Mouse (Mus musculus) lung, postnatal 36 days (tissue): ENCODE measurements around the gene Pcbd2.
"Not testable (repeated sequence)": the region's sequence is repeated elsewhere in the genome, so short reads cannot be mapped to it uniquely, and the experiment has no call there.

Experiments
- DNase-seq: peaks from one replicate; pipeline ENCODE4 v3.0.0; 2022; ENCODE audit warnings: mixed read lengths

Gene Pcbd2

GRCm38 (mm10) chr13:55727120-55727838 is at the start of gene Pcbd2:
Pcbd2 (plus strand) TSS chr13:55727368.
- peak; percentile 91 for DNase-seq

GRCm38 (mm10) chr13:55682201-55682600 is 45.0 kb upstream of the Pcbd2 start:
- no peak for DNase-seq

GRCm38 (mm10) chr13:55683581-55683980 is 43.6 kb upstream of the Pcbd2 start:
- DNase-seq: no peak

- no peak for DNase-seq
Observed at GRCm38 (mm10) chr13:55686107-55686633, 41.0 kb upstream of the Pcbd2 start.

- DNase-seq: no peak
Observed at GRCm38 (mm10) chr13:55687927-55688602, 39.1 kb upstream of the Pcbd2 start.

GRCm38 (mm10) chr13:55692535-55693242 is 34.5 kb upstream of the Pcbd2 start, which contains the start of gene B230219D22Rik:
B230219D22Rik (plus strand) TSS chr13:55693124.
- peak; percentile 88 for DNase-seq

GRCm38 (mm10) chr13:55693243-55693721 is 33.9 kb upstream of the Pcbd2 start:
- DNase-seq: peak; percentile 31

GRCm38 (mm10) chr13:55694110-55694509 is 33.1 kb upstream of the Pcbd2 start:
- DNase-seq: no peak

- not testable (repeated sequence) for DNase-seq
Observed at GRCm38 (mm10) chr13:55695989-55696388, 31.2 kb upstream of the Pcbd2 start.

GRCm38 (mm10) chr13:55704301-55704700 is 22.9 kb upstream of the Pcbd2 start:
- DNase-seq: no peak

GRCm38 (mm10) chr13:55712846-55713245 is 14.3 kb upstream of the Pcbd2 start:
- no peak for DNase-seq

GRCm38 (mm10) chr13:55714501-55715166 is 12.5 kb upstream of the Pcbd2 start, which contains the start of gene Txndc15:
Txndc15 (plus strand) TSS chr13:55714650.
- DNase-seq: peak; percentile 88

- DNase-seq: no peak
Observed at GRCm38 (mm10) chr13:55715167-55715512, 12.0 kb upstream of the Pcbd2 start.

GRCm38 (mm10) chr13:55715908-55716510 is 11.2 kb upstream of the Pcbd2 start:
- no peak for DNase-seq

GRCm38 (mm10) chr13:55721516-55721915 is 5.7 kb upstream of the Pcbd2 start:
- DNase-seq: no peak

GRCm38 (mm10) chr13:55721995-55722394 is 5.2 kb upstream of the Pcbd2 start:
- DNase-seq: no peak

- DNase-seq: peak; percentile 44
Observed at GRCm38 (mm10) chr13:55726598-55727119, 509 bp upstream of the Pcbd2 start.

GRCm38 (mm10) chr13:55727839-55728238 is 671 bp downstream of the Pcbd2 start:
- DNase-seq: peak; percentile 86

- DNase-seq: no peak
Observed at GRCm38 (mm10) chr13:55730716-55731115, 3.5 kb downstream of the Pcbd2 start.

GRCm38 (mm10) chr13:55732121-55732520 is 5.0 kb downstream of the Pcbd2 start:
- DNase-seq: no peak

GRCm38 (mm10) chr13:55733628-55734502 is 6.7 kb downstream of the Pcbd2 start:
- peak; percentile 57 for DNase-seq
